Mouse (Mus musculus): ENCODE results near the gene Olfr330. TPM values are rescaled to one million over a fixed set of nuclear protein-coding genes. Genes with fewer than 3 reads are reported as not detected.

Olfr330 gene
- polyA plus RNA-seq, 1 experiment from 2014 or later, result not detected

DNA sequence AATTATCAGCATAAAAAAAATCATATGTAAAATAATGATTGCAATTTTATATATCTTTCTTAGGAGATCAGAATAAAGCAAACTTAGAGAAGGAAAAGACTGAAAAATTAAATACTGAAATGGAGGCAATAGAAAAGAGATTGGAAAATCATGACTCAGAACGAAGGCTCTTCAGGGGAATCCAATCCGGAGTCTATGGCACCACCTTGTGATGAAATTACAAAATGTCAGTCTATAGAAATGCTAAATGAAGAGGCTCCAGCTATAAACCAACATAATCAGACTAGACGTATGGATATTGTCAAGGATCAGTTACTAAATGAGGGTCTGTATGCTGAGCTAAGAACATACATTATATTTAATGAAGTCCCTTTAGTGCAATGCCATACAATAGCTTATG, 35.3 kb downstream of the Olfr330 start:
- Histone ChIP-seq H3K9ac (no peak overlapping the region), H3K4me3 (ENCODE audit: low read depth, low read length) (no peak overlapping the region), H3K27ac (ENCODE audit: low read depth) (no peak overlapping the region), H3K36me3 (ENCODE audit: insufficient read depth) (no peaks in the 10 kb centered on the region), H3K27me3 (ENCODE audit: insufficient read depth, low read length) (no peaks in the 10 kb centered on the region), H3K4me1 (ENCODE audit: insufficient read depth) (no peaks in the 10 kb centered on the region), H3K9me3 (ENCODE audit: low read depth, low read length) (no peaks in the 10 kb centered on the region), H3K4me2 (no peak overlapping the region)
- 40% methylated on average over 3 of the region's 3 CpGs for WGBS
- TF ChIP-seq CTCF (IDR thresholded peaks at IDR 0.05; ENCODE audit: low read depth), result peak; percentile 27
- DNase-seq (peak; percentile 60), ATAC-seq (ENCODE audit: insufficient read depth) (no peak)

DNA sequence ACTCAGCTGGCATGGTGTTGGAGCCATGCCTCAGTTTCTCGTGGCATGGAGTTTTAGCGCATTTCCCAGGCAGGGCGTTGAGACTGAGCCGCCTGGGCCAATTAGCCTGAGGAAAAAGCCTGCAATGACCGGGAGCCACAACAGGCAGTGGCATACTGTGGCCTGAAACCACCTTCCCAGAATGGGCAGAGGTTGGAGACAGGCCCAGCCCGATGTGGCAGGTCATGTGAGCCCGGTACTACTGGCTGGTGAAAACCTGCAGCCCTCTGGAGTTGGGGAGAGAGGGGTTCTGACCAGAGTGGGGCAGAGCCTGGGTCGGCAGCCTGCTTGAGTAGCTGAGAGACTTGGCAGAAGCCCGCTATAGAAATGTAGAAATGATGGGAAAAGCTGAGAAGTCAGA, 35.9 kb downstream of the Olfr330 start:
- ATAC-seq (ENCODE audit: insufficient read depth), result no peak
- Histone ChIP-seq H3K27ac (ENCODE audit: low read depth) (no peak overlapping the region), H3K4me2 (no peak overlapping the region), H3K9me3 (ENCODE audit: low read depth, low read length) (no peaks in the 10 kb centered on the region), H3K27me3 (ENCODE audit: insufficient read depth, low read length) (no peaks in the 10 kb centered on the region), H3K4me3 (ENCODE audit: low read depth, low read length) (no peak overlapping the region), H3K4me1 (ENCODE audit: insufficient read depth) (no peaks in the 10 kb centered on the region), H3K9ac (no peak overlapping the region), H3K36me3 (ENCODE audit: insufficient read depth) (no peaks in the 10 kb centered on the region)
- DNase-seq, result no peak
- 75% methylated on average over 9 of the region's 9 CpGs for WGBS
- TF ChIP-seq CTCF (IDR thresholded peaks at IDR 0.05; ENCODE audit: low read depth), result no peak

DNA sequence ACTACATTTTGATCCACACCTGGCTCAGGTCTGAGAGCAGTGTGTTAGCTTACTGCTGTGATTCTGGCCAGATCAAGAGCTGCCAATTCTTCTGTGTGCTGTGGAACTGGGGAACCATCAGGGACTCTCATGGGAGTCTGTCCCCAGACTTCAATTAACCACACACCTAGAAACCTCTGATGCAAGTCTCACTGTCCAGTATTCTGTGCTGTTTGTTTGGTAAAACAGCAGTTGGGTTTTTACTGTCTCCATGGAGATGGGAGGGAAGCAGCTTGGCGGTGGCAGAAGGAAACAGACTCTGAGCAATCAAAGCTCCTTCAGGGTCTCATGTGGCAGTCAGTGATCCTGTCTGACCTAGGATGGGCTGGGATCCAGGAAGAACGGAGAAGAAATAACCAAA, 42.2 kb downstream of the Olfr330 start, which contains the start of gene Olfr332:
TSS of gene Olfr332 (minus strand) at position 101 of the 400 bp plus-strand sequence.
- Histone ChIP-seq H3K27me3 (ENCODE audit: insufficient read depth, low read length) (no peaks in the 10 kb centered on the region), H3K36me3 (ENCODE audit: insufficient read depth) (no peaks in the 10 kb centered on the region), H3K9me3 (ENCODE audit: low read depth, low read length) (no peaks in the 10 kb centered on the region), H3K4me2 (no peak within 1 kb of the TSS), H3K4me3 (ENCODE audit: low read depth, low read length) (no peak within 1 kb of the TSS), H3K9ac (no peak within 1 kb of the TSS), H3K27ac (ENCODE audit: low read depth) (no peak within 1 kb of the TSS), H3K4me1 (ENCODE audit: insufficient read depth) (no peaks in the 10 kb centered on the region)
- ATAC-seq (ENCODE audit: insufficient read depth), result no peak
- TF ChIP-seq CTCF (IDR thresholded peaks at IDR 0.05; ENCODE audit: low read depth), result no peak
- WGBS, result 69% methylated on average over 2 of the region's 2 CpGs
- DNase-seq, result no peak

Other genes with a start within 250 kb of the Olfr330 start
- 13.9 and 15.2 TPM in 2 replicates for gene Zfp692, start 227.8 kb downstream of the Olfr330 start, polyA plus RNA-seq (2014; fragmentation: Nextera tagmentation; extraction: Ambion mirVana)
- gene Zfp672, start 204.5 kb downstream of the Olfr330 start, polyA plus RNA-seq (2014; fragmentation: Nextera tagmentation; extraction: Ambion mirVana), result 31.3 and 39.1 TPM in 2 replicates
- 26.3 and 26.4 TPM in 2 replicates for gene Sh3bp5l, start 204.1 kb downstream of the Olfr330 start, polyA plus RNA-seq (2014; fragmentation: Nextera tagmentation; extraction: Ambion mirVana)
- gene Lypd8, start 155.8 kb downstream of the Olfr330 start, polyA plus RNA-seq (2014; fragmentation: Nextera tagmentation; extraction: Ambion mirVana), result not detected in 2 replicates
- not detected in 2 replicates for gene 1810065E05Rik, start 113.7 kb downstream of the Olfr330 start, polyA plus RNA-seq (2014; fragmentation: Nextera tagmentation; extraction: Ambion mirVana)
- gene Gm12253, start 102.3 kb downstream of the Olfr330 start, polyA plus RNA-seq (2014; fragmentation: Nextera tagmentation; extraction: Ambion mirVana), result not detected in 2 replicates
- not detected in 2 replicates for gene Lypd9, start 81.9 kb downstream of the Olfr330 start, polyA plus RNA-seq (2014; fragmentation: Nextera tagmentation; extraction: Ambion mirVana)
- not detected in 2 replicates for gene Olfr30, start 72.6 kb downstream of the Olfr330 start, polyA plus RNA-seq (2014; fragmentation: Nextera tagmentation; extraction: Ambion mirVana)
- gene Olfr332, start 42.3 kb downstream of the Olfr330 start, polyA plus RNA-seq (2014; fragmentation: Nextera tagmentation; extraction: Ambion mirVana), result not detected in 2 replicates
- gene Olfr331, start 32.3 kb downstream of the Olfr330 start, polyA plus RNA-seq (2014; fragmentation: Nextera tagmentation; extraction: Ambion mirVana), result not detected in 2 replicates
- gene Olfr329-ps, start 11.6 kb upstream of the Olfr330 start, polyA plus RNA-seq (2014; fragmentation: Nextera tagmentation; extraction: Ambion mirVana), result not detected in 2 replicates
- gene Olfr328, start 20.8 kb upstream of the Olfr330 start, polyA plus RNA-seq (2014; fragmentation: Nextera tagmentation; extraction: Ambion mirVana), result 0.07 and 0.08 TPM in 2 replicates
- not detected in 2 replicates for gene Olfr224, start 35.7 kb upstream of the Olfr330 start, polyA plus RNA-seq (2014; fragmentation: Nextera tagmentation; extraction: Ambion mirVana)
- gene Olfr325, start 42.9 kb upstream of the Olfr330 start, polyA plus RNA-seq (2014; fragmentation: Nextera tagmentation; extraction: Ambion mirVana), result not detected in 2 replicates
- not detected in 2 replicates for gene Olfr324, start 60.3 kb upstream of the Olfr330 start, polyA plus RNA-seq (2014; fragmentation: Nextera tagmentation; extraction: Ambion mirVana)
- gene 2210407C18Rik, start 81.2 kb upstream of the Olfr330 start, polyA plus RNA-seq (2014; fragmentation: Nextera tagmentation; extraction: Ambion mirVana), result not detected in 2 replicates
- not detected in 2 replicates for gene Olfr323, start 95.7 kb upstream of the Olfr330 start, polyA plus RNA-seq (2014; fragmentation: Nextera tagmentation; extraction: Ambion mirVana)
- gene Trim58, start 105.6 kb upstream of the Olfr330 start, polyA plus RNA-seq (2014; fragmentation: Nextera tagmentation; extraction: Ambion mirVana), result 0.11 TPM in 1 of 2 replicates, not detected in the other
- not detected in 2 replicates for gene Olfr322, start 123.9 kb upstream of the Olfr330 start, polyA plus RNA-seq (2014; fragmentation: Nextera tagmentation; extraction: Ambion mirVana)
- gene Olfr320, start 146.3 kb upstream of the Olfr330 start, polyA plus RNA-seq (2014; fragmentation: Nextera tagmentation; extraction: Ambion mirVana), result not detected in 2 replicates
- gene Olfr319, start 164.3 kb upstream of the Olfr330 start, polyA plus RNA-seq (2014; fragmentation: Nextera tagmentation; extraction: Ambion mirVana), result not detected in 2 replicates
- gene Olfr318, start 189.2 kb upstream of the Olfr330 start, polyA plus RNA-seq (2014; fragmentation: Nextera tagmentation; extraction: Ambion mirVana), result not detected in 2 replicates
- gene Olfr317, start 204.4 kb upstream of the Olfr330 start, polyA plus RNA-seq (2014; fragmentation: Nextera tagmentation; extraction: Ambion mirVana), result not detected in 2 replicates
- gene Olfr316, start 217.9 kb upstream of the Olfr330 start, polyA plus RNA-seq (2014; fragmentation: Nextera tagmentation; extraction: Ambion mirVana), result not detected in 2 replicates
- not detected in 2 replicates for gene Olfr315, start 238.4 kb upstream of the Olfr330 start, polyA plus RNA-seq (2014; fragmentation: Nextera tagmentation; extraction: Ambion mirVana)
- 0.11 TPM in 1 of 2 replicates, not detected in the other for gene Olfr314, start 248.1 kb upstream of the Olfr330 start, polyA plus RNA-seq (2014; fragmentation: Nextera tagmentation; extraction: Ambion mirVana)

Measured in lung, embryonic 14.5 days (tissue).